Mouse (Mus musculus) cerebellum, postnatal 25 days (tissue): ENCODE data around the gene Ildr1.
A peak's percentile ranks its signal among the peaks of the same experiment; 100 is the strongest.

Source experiments
- DNase-seq, 2 experiments: peaks; one replicate each; pipeline ENCODE4 v3.0.0; 2021; ENCODE audit warnings: mixed read lengths in 2 of 2

Ildr1 gene

DNA sequence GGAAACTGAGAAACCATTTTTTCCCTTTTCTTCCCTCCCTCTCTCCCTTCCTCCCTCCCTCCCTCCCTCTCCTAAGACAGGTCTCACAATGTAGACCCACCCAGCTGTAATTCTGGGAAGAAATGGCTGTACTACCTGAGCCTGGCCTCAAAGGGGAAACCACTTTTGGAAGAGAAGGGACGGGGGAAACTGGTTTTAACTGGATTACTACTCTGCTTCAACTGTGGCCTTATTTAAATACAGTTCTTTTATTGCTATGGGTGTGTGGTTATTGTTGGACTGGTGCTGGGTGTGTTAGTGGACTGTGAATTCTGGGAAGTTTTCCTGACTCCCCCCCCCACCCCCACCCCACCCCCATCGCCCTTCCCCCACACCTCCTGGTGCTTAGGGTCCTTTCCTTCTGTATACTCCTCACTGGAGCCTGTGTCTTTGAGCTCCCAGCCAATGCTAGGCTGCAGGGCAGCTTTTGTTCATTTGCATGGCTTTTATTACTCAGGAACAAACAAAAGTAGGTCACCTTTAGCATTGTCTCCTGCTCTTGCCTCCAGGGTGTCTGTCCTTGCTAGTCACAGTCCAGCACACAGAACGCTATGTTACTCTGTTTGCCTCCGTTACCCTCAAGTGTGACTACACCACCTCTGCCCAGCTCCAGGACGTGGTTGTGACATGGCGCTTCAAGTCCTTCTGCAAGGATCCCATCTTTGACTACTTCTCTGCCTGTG lies 14.1 kb downstream of the Ildr1 start:
- DNase-seq = no peak

DNA sequence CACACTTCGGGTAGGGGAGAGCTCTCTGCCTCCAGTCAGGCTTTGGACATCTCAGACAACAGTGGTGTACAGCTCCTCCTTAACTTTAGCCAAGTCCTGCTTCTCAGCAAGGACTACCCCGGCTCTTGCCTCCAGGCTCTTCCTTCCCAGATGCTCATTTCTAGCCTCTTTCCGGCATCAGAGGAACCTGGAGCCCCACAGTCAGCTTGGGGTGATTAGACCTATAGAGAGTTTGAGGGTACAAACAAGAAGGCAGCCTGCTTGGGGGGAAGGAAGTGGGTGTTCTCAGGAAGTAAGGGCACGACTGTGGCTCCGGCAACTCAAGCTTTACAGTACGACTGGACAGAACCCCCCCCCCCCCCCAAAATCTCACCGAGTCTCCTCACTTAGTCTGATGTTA lies 15.0 kb downstream of the Ildr1 start:
- DNase-seq = no peak

DNA sequence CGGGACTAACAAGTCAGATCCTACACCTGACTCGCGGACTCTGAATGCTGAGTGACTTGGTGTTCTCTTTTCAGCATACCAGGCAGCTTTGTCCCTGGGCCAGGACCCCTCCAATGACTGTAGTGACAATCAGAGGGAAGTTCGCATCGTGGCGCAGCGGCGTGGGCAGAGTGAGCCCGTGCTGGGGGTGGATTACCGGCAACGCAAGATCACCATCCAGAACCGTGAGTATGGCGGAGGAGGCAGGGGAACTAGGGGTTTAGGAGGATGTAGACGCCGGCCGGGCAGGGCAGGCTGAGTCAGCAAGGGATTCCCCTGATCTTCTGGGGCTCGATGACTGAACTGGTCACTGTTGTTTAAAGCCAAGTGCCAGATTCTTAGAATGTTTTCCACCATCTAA lies 15.6 kb downstream of the Ildr1 start:
- no peak for DNase-seq

DNA sequence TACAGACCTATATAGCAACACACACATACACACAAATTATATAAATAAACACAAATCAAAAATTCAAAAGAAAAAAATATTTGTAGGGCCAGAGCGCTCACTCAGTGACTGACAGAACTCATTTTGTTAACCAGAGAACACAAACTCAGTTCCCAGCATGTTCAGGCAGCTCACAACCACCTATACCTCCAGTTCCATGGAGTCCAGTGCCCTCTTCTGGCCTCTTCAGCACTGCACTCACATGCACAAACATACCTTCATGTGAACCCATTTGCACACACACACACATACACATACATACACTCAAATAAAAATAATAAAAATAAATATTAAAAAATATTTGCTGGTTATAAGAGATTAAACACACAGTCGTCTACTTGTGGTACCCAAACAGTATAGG lies 17.0 kb downstream of the Ildr1 start:
- no peak for DNase-seq

DNA sequence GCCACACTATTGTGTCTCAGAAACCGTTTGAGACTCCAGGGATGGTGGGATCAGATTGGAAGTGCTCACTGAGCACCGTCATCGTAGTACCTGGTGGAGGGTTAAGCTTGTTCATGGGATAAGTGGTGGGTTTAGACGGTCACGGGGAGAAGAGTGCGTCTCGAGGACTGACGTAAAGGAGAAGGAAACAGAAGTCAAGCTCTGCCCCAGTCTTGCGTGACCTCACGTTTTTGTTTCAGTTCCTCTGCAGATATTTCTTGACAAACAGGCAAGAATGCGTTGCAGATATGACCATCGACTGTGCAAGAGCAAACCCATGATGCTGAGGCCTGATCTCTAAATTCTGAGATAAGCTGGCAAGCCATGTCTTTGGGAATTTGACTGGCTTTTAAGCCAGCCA lies 18.0 kb downstream of the Ildr1 start:
- DNase-seq = no peak

DNA sequence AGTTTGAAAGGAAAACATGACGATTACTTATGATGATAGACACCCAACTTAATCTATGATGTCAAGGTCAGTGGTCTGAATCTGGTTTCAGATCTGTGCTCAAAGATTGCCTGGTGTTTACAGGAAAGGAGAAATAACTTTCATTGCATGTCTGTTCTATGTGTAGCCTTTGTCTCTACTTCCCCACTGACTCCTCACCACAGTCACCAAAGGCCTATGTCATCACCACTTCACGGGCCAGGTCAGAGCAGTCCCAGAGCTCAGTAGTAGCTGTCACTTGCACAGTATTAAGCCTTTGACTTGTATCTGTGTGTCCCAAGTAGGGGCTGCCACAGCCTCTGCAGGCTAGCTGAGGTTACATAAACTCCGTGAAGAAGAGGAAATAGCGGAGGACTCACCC lies 23.7 kb downstream of the Ildr1 start:
- no peak for DNase-seq

DNA sequence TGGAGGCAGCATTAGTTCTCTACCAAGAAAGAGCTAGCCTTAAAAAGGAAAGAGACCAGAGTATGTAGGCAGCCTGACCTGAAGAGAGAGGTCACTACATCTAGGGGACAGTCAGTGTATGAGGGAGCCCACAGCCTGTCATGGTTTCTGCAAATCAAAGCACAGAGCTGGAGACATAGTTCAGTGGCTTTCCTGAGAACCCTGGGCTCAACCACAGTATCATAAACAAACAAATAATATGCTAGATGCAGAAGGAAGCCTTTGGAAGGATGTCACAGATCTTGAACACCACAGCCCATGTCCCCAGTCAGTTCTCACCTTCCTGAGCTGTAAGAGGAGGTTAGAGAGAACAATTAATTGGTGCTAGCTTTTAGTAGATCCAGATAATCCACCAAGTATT lies 24.9 kb downstream of the Ildr1 start:
- no peak for DNase-seq

DNA sequence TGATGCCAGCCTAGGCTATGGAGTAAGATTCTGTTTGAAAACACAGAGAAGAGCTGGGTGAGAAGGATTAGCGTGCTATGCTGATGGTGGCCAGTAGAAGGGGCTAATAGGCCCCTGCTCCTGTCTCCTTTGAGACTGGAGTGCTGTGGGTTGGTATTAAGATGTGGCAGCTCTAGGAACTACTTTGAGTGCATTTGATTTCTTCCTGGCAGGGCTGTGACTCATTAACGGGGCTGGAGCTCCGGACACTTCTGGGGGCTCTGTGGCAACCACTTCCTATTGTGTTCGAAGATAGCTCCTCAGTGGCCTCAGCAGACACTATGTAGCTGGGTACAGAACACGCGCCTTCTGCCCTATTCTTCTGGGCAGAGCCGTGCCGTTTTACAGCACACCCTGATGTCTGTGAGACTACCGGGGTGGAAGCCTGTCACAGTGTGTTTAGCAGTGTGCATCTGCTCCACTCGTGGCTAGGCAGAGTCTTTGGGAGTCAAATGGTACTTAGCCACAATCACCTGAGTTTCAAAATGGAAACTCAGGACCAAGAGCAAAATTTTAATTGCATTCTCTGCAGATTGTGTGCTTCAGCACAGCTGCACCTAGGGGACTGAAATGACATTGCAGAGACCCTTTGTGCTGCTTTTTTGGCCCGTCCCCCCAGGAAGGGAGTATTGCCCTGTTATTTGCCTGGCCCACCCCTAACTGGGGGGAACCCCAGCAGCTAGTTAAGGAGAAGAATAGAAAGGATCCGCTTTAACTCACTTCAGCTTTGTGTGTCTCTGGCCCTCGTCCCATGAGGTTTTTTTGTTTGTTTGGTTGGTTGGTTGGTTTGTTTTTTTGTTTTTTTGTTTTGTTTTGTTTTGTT lies 26.6 kb downstream of the Ildr1 start:
- no peak for DNase-seq

DNA sequence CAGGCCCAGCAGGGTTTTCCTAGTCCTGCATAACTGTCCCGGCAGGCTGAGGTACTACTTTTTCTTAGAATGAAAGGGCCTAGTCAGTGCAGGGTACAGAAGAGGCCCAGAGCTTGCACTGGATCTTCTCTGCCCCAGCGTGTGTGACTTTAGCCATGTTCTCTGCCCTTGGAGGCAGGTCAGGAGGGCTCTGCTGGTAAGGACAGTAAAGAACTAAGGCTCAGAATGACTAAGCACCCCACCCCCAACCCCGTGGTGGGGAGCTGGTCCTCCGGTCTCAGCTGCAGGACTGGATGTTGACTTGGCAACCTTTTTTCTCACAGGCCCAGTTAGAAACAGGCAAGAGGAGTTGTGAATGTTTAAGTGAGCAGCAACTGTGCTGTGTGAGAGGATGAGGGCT lies 29.0 kb downstream of the Ildr1 start:
- DNase-seq = no peak

DNA sequence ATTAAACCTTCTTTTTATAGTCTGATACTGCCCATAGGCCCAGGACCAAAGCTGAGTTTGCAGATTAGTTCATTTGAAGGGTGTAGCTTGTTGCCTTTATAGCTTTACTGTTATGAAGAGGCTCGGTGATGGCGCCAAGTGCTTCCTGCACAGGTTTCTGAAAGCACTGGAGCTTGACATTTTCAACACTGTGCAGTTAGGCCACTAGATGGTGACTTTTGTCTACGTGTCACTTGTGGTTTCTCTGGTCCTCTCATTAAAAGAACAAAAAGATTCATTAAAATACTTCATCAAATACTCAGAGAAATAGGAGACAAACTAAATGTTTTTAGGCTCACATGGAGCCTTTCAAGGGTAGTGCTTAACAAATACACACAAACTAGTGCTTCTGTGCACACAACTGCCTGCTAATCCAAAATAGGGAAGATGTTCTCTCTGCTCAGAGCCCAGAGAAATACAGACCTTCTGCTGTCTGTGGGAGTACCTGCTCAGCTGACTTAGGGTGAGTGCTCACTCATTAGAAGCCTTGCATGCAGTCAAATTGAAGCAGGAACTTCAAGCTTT lies 30.2 kb downstream of the Ildr1 start:
- peak in 1 of 2 experiments; percentile 12 for DNase-seq

DNA sequence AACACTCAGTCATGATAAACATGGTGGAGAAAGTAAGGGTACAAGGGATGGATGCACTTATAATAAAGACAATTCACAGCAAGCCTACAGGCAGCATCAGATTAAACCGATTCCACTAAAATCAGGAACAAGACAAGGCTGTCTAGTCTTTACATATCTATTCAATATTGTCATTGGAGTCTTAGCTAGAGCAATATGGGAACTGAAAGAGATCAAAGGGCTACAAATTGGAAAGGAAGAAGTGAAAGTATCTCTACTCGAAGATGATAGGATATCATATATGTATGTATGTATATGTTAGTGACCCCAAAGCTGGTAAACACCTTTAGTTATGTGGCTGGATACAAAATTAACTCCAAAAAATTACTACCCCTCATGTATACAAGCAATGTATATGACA lies 35.2 kb downstream of the Ildr1 start:
- no peak for DNase-seq

DNA sequence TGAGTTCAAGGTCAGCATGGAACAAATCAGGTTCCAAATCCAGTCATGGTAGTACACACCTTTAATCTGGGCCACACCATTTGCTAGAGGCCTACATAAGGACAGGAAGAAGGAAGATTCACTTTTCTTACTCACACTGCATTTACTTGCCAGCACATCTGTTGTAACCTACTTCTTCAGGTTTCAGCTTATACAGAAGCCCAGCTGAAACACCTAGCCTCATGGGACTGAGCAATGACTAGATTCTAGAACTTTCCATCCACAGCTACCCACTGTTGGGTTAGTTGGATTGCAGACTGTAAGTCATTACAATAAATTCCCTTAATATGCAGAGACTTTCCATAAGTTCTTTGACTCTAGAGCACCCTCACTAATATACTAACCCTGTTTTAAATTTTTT lies 38.8 kb downstream of the Ildr1 start:
- DNase-seq = no peak

DNA sequence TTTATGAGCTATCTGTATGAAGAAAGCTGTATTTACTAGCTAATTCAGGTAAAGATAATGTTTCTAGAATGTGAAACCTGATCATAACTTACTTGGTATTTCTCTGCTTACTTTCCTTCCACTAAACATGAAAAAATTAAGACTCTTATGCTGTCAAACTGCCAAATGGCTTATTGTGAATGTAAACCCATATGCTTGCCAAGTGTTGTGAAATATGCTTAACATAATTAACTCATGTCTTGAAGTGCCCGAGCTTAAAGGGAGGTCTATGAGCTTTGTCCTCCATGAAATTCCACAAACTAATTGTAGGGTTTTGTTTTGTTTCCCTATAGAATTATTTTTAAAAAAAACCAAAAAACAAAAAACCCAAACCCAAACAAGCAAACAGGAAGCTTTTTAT lies 40.0 kb downstream of the Ildr1 start:
- DNase-seq = no peak

DNA sequence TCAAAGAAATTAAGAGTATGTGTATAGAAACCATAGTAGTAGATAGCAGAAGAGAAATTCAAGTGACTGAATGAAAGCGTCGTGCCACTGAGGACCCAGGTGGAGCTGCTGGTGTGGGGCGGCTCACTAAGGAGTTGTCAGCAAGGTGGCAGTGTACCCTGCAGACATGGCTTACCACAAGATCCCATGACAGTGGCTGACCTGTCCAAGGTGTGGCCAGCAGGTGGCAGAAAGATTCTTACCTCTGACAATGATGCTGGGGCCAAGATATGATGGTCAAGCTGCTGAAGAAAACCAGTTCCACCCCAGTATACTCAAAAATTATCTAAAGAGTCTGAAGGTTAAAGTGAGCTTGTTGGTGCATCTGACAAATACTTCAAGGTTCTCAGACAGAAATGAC lies 41.6 kb downstream of the Ildr1 start:
- no peak for DNase-seq

DNA sequence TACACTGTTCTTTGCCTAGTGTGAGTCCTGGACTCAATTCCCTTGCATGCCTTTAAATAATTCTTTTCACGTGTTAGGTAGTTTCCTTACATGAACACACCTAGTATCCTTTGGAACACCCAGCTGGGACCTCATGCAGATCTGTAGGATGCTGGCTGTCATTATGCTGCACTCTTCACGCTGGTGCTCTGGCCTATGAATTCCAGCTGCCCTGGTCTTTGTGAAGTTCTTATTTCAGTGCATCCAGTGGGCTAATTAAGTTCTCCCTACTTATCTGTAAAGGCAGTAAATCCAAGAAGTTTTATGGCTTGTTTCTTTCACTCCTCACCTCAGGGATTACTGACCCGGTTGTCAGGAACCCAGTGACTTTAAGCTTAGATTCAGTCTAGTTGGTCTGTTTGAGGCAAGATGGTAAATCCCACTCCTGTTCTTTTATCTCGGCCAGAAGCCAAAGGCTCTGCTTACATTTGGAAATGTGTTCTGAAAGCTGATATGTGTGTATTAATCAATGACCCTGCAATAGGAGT lies 45.7 kb downstream of the Ildr1 start:
- no peak for DNase-seq

DNA sequence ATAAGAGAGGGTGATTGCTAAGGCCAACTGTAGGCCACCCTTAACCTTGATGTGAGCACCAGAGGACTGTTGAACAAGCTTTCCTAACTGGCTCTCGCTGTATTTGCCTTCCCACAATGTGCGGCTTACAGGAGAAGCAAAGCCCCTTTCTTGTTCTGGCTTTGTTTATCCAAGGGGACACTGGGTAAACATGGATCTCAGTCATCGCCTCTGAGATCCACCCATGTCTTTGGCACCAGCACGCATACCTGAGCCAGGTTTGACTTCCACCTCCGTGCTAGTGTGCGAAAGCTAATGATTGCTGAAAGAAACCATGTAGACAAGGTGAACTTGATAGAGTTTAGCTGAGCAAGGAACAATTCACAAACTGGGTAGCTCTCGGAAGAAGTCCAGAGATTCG lies 49.8 kb downstream of the Ildr1 start:
- DNase-seq = no peak

DNA sequence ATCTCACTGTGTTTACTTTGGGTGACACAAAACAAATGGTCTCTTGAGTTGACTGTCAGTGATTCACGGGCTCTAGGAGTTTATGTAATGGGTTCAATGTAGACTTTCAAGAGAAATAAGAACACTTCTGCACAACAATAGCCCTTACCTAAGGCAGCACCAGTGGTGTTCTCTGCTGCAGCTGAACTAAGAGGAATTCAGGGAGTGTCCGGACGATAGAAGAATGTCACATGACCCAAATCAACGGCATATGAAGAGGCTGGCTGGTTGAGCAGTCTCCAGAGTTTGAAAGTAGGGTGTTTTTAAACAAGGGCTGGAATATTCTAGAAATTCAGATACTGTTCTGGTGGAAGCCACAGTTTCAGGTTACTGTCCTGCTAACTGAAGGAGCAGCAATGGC lies 53.3 kb downstream of the Ildr1 start:
- DNase-seq = no peak

DNA sequence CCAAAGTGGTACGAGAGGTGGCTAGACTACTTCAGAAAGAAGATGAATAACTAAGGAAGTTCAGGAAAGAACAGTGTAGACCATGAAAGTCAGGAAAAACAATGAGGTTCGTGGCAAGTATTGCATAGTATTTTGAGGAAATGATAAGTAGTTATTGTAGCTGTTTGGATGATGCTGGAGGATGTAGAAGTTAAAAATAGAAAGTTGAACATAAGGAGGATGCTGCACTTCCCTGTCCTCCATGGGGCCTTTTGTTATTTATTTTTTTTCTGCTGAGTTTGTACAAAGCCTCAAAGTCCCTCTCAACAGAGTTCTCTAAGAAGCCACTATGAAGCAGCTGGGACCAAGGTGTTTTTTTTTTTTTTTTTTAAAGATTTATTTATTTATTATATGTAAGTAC lies 54.0 kb downstream of the Ildr1 start:
- DNase-seq = no peak

DNA sequence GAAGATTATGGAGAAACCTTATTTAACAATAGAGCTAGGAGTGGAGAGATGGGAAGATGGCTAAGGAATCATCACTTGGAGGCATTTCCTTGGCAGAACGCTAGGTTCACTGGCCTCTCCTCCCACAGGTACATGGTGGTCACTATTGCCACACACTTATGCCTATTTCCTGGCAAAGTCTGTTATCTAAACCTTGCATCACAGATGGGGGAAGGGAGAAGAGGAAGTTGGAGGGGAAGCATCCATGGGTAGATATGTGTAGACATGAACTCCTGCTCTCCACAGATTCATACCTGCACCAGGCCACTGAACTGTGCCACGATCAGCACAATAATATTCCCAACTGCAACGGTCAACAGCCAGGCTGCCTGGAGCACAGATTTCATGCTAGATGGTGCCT lies 58.2 kb downstream of the Ildr1 start:
- DNase-seq = no peak

DNA sequence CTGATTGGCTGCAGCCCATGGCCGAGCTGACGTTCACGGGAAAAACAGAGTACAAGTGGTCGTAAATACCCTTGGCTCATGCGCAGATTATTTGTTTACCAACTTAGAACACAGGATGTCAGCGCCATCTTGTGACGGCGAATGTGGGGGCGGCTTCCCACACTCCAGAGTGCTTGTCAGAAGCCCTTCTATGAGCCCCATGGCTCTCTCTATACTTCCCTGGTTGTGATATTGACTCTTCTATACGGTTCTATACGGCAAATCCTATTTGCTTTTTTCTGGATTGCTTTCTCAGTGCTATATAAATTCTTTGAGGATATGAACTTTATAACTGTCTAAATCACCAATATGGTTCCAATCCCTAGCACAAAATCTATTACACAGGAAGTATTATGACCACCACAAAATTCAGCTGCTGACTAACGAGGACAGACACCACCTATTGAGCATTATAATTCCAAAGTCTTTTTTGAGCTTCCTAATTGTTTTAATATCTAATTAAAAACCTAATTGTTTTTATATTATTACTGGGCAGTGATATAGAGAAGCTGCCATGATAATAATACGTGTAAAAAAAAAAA lies 76.5 kb downstream of the Ildr1 start:
- DNase-seq = peak in 1 of 2 experiments; percentile 8

DNA sequence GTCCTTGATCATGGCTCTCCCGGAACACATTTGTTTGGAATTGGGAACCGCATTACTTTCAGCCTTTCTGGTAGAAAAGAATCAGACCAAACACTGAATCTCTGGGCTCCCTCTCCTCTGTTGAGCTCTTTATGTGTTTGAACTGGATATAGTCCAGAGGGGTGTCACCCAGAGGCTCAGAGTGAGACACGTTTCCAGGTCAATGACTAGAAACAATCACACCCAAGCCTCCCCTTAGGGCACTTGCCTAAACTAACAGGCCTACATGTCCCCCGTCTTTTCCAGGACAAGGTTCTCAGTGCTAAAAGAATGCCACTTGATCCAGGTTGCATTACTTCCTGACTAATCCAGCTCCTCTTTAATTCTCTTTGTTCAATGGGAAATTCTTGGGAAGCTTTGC lies 77.1 kb downstream of the Ildr1 start:
- peak in 1 of 2 experiments; percentile 4 for DNase-seq

DNA sequence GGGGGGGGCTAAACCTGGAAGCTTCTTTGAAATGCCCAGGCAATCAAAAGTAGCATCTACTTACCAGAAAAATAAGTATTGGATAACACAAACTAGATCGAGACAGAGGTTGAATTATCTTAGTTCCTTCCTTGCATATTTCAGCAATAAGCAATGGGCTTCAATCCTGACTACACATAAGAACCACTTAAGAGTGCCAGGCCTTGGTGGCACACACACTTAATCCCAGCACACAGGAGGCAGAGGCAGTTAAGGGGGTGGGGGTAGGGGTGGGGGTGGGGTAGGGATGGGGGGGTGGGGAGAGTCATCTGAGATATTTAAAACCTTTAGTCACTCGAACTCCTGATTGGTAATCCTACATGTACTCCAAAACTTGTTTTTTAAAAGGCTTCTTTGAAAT lies 77.5 kb downstream of the Ildr1 start:
- DNase-seq = no peak

DNA sequence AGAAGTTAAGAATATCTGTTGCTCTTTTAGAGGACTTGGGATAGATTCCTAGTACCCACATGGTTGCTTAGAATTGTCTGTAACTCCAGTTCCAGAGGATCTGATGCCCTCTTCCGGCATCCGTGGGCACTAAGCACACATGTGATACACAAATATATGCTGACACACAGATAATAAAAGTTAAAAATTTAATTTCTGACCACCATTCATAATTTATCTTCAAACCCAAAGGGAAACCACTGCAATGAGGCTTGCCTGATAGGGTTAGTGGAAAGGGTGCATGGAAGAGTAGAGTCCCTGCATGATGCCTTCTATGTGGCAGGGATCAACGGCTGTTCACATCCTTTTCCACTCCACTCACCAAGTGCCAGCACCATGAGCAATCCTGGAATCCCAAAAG lies 77.9 kb downstream of the Ildr1 start:
- DNase-seq = no peak

DNA sequence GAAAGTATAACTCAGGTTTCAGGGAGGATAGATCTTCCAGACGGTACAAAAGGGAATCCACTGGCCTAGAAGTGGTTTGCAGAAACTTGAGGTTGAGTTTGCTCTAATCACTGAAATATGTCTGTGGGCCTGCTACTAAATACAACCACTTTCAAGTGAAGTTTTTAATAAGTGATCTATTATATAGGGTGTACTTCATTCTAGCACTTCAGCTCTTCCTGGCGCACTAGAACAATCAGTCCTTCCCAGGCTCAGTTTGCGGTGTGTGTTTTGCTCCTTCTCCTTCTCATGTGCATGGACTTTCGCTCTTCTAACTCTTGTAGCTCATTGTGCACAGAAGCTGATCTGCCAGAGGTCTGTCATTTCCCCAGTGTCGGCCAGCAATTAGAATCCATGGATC lies 79.2 kb downstream of the Ildr1 start:
- no peak for DNase-seq
